Mouse (Mus musculus) thymus, postnatal 25 days (tissue): ENCODE results near the gene Apobec4.

Experiments
- DNase-seq: peaks from one replicate; pipeline ENCODE4 v3.0.0; 2022

Apobec4 gene

DNA sequence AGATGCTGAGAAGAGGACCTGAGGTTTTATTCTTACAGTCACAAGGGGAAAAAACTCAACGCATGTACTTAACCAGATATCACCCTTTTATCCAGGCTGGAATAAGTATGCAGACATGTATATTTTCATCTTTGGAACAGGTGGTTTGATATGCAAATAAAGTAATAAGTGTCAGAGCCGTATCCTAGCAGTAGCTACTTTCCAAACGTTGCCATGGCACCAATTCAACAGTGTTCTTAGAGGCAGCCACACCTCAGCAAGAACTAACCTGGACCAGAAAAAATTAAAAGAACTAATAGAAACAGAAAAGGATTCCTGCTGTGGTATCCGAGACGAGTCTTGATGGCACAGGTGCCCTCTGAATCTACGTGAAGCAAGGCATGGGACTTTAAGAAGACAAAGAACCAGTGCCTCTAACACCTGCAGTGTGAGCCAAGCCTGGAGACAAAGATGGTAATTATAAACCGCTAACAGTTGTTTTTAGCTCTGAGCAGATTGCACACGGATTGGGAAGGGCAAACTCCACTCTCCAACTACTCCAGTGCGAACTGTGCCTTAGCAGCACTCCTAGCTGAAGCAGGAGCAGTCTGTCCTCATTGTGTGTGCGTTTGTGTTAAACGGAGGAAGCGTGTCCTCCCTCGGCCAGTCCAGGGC, at the start of gene Apobec4:
Gene Apobec4, plus strand, starts transcription at position 240 of the 654 bp plus-strand sequence.
- no peak for DNase-seq

DNA sequence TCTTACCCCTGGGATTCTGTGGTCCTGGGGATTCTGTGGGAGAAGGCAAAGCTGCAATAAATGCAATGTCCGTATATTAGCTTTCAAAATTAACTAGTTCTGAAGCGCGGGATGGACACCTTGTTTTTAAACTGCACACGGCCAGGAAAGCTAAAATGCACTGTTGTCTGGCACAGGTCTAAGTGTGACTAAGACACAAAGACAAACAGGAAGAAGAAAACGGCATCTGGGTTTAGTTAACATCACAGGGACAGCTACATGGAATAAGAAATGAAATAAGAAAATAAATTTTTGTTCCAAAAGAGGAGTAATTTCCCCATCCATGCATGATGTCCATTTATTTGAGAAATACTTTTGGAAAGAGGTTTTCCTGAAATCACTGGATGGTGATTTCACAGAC, 49.3 kb upstream of the Apobec4 start:
- no peak for DNase-seq

DNA sequence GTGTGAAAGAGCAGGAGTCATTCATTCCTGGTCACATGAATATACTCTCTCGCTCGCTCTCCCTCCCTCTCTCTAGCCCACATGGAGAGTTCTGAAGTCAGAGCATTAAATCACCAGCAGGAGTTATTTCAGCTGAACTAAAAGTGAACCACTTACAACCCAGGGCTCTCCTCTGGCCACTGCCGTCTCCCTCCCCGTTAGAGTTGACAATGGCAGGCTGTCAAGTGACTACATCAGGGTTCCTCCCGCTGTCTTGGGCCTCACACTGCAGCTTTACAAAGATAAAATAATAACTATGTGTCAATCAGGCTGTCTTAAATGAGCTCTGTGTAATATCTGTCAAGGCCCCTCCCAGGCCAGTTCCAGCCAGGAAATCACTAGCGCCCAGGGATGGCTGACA, 47.4 kb upstream of the Apobec4 start:
- no peak for DNase-seq

DNA sequence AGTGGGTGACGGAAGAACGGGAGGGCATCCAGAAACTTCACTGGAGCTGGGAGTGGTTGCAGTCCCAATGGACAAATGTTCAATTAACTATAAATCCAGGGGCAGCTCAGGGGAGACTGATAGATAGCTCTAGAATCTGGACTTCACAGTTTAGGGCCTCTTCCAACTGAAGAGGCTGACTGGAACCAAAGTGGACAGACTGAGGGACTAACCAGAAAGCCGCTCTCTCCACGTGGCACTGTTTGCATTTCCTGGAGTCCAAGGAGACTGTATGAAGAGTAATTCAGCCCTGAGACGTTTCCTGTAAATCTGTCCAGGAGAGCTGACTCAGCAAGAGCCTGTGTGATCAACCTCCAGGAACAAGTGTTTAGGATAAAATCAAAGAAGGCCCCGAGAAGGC, 46.4 kb upstream of the Apobec4 start:
- DNase-seq = no peak

DNA sequence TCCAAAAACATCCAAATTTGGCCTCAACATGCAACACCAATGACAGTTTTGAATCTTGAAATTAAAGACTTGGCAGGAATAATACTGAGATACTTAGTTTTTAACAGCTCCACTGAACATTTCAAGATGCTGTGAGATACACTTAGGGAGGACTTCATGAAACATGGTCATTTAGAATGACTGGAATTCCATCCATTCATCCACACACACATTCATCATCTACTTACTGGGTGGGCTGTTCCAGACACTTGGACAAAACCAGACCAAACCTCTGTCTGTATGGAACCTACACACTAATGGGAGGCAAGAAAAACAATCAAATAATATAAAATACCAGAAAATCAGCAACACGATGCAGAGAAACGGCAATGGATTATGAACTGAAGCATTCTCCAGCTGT, 42.8 kb upstream of the Apobec4 start:
- no peak for DNase-seq

DNA sequence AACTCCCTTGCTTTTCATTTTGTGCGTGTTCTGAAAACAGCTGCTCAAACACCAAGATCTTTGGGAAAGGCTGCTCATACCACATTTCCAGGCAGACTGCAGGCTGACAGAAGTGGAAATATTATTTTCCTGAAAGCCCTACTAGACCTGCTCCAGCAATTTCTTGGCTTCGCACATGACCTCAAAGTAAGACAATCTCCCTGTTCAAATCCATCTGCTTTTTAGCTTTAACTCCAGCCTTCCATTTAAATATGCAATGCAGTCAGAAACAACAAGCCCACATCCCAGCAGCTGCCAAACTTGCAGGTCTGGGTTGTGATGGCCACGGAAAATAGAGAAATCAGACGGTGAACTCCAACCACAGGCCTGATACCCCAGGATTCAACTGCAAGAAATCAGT, 39.3 kb upstream of the Apobec4 start:
- no peak for DNase-seq

DNA sequence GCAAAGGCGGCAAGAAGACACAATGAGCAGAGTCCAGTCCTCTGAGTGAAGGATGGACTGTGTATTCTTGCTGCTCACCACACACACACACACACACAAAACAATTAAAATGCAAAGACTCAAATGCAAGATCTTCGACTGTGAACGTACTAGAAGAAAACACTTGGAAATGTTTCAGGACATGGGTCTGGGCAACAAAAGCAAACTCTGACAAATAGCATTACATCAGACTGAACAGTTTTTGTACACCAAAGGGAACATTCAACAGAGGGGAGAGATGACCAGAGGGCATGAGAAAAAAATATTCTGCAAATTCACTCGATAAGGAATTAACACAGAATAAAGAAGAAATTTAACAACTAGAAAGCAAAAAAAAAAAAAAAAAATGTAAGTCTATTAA, 36.4 kb upstream of the Apobec4 start:
- no peak for DNase-seq

DNA sequence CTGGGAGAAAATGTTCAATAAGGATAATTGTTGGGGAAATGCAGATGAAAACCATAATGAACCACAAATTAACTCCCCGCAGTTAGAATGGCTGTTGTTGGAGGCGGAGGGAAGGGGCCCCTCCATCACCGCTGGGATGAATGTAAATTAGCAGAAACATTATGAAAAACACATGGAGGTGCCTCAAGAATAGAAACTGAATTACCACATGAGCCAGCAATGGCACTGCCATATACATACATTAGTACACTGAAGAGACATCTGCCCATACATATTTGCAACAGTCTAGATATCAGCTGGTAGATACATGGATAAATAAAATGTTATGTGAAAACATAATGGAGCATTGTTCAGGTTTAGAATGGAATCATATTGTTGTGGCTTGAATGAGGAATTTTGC, 35.9 kb upstream of the Apobec4 start:
- no peak for DNase-seq

DNA sequence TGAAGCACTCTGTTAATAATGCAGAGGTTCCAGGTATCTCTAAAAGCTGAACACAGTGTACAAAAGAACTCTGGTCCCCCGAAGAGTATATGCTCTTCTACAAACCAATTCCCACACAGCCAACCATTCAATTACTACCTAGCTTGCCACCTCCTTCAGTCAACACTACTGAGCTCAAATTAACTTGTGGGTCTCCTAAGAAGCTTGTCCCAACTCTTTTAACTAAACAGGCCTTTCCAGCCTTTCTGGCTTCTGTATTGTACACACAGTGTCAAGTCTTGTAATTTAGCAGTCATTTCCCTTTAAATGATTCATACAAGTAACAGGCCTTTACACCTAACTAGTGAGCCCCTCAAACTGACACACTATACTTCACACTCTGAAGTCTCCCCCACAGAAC, 33.0 kb upstream of the Apobec4 start:
- no peak for DNase-seq

DNA sequence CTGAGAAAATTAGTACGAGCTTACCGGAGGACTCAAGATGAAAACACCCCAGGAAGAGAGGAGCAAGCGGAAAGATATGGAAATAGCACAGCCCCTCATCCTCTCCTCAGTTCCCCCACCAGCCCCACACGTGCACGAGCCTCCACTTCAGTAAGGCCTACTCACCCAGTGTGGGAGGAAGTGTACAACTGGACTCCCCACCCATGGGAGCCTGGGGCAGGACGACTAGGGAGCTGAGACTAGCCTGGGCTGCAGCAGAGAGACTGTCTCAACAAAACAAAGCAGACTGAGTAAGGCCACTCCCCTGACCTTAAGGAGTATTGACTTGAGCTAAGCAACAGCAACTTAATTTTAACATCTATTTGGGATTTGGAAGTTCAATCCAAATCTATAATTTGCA, 32.2 kb upstream of the Apobec4 start:
- DNase-seq = no peak

DNA sequence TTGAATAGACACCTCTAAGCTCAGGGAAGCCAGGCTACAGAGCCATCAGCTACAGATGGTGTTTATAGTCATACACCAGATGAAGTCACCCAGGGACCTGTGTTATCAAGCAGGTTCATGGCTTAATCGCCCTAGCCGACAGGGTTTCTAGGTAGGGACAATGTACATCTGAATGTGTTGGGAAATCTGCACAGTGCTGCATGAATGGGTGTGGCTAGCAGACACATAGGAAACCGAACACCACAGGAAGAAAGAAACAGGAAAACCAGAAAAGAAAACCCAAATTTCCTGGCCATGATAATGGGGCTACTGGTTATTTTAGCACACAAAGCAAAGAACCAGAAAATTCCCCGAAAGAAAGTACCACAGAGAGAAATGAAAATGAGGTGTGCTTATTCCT, 29.4 kb upstream of the Apobec4 start:
- no peak for DNase-seq

DNA sequence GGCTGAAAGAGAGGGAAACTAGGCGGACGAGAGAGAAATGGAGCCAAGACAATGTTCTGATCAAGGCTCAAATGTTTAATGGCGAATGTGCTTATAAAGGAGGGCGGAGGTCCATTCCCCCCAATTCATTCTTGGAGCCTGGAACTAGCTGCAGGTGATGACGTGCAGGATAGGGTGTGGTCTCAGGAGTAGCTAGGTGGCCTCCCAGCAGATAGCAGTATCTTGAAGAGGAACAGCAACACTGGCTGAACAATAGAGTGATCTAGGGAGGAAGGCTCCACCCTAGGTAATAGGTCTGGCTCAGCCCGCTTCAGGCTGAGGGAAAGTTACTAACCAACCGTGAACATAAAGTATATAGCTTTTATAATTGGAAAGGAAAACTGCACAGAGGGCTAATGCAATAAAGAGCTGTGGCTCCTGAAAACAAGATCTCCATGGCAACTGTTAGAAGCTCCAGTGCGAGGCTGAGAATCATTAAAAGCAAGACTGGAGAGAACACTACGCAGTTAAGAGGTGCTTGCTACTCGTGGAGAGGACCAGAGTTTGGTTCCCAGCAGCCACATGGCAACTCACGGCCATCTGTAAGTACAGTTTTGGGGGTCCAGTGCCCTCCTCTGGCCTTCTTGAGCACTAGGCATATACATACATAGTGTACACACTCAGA, 28.7 kb upstream of the Apobec4 start:
- DNase-seq = no peak

DNA sequence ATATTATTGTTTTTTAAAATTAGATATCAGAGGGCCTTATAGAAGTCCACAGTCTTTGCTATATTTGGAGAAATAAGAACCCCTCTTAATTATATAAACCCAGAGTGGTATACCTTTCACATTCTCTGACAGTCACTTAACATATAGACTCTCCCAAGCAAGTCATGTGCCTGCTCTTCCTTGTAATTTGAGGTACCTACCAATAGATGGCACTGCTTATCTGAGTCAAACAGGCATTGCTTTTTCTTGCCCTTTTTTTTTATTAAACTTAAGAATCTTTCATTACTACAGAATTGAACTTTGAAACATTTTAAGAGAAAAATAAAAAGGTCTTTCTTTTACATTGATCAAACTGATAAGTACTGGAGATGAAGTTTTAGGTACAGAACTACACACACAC, 26.1 kb upstream of the Apobec4 start:
- DNase-seq = no peak

DNA sequence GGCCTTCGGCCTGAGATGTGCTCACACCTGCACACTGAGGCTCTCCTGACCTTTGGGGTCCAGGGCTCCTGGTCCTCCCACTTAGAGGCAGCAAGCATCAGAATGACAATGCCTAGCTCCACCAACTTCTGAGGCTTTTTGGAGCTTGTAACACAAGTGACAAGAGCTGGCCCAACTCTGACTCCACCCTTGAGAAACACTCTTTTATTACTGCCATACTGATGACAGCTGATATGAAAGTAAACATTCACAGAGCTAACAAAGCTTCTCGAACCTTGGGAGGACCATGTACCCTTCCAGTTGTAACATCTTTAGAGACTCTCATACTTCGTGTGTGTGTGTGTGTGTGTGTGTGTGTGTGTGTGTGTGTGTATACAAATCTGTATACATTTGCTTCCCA, 24.3 kb upstream of the Apobec4 start:
- DNase-seq = no peak

DNA sequence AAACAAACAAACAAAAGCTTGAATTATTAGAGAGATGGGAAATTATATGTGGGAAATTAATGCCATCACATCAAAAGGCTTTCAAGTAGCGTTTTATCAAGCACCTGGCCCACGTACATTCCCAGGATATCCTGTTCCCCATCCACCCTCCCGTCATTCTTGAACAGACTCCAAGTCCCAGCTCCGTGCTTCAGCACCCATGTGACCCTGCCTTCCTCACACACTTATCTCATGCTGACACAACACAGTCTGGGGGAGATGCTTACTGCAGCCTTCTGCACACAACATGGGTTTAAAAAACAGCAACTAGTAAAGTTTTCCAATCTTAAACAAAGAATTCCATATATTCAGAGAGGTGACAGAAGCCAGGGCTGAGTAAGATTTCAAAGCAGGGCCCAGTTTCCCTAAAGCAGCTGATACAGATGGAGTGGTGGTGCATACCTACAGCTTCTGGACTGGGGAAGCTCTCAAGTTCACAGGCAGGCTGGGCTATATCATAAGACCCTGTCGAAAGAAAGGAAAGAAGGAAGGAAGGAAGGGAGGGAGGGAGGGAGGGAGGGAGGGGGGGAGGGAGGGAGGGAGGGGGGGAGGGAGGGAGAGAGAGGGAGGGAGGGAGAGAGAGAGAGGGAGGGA, 22.6 kb upstream of the Apobec4 start:
- DNase-seq = no peak

DNA sequence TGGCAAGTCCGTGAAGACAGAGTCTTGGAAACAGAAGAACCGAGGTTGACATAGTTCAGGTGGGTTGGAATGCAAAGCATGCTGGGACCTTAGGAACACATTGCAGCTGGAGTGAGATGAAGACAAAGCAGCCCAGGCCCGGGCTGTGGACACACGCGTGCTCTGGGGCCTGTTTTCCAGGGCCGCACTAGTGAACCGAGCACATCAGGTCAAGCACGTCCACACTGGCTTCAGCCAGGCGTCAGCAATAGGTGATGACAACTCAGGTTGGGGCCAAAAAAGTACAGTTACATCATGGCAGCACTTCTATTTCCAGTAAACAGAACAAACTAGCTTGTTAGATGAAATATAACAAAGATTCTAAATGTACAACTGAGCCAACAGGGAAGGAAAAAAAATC, 11.6 kb upstream of the Apobec4 start:
- DNase-seq = no peak

DNA sequence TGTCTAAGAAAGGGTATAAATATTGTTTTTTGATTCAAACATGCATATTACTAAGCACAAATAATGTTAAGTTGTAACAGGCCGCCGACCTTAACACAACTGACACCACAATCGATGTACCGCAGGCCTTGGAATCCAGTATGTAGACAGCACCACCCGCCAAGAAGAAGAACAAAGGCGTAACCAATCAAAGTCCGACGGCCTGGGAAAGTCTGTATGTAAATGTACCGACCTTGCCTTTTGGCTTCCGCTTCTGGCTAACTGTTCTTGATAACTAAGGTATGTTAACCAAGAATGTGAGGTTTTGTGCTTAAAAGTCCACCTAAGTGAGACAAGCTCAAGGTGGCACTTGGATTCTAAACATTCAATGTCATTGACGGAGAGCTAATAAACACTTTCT, 11.0 kb upstream of the Apobec4 start:
- no peak for DNase-seq

DNA sequence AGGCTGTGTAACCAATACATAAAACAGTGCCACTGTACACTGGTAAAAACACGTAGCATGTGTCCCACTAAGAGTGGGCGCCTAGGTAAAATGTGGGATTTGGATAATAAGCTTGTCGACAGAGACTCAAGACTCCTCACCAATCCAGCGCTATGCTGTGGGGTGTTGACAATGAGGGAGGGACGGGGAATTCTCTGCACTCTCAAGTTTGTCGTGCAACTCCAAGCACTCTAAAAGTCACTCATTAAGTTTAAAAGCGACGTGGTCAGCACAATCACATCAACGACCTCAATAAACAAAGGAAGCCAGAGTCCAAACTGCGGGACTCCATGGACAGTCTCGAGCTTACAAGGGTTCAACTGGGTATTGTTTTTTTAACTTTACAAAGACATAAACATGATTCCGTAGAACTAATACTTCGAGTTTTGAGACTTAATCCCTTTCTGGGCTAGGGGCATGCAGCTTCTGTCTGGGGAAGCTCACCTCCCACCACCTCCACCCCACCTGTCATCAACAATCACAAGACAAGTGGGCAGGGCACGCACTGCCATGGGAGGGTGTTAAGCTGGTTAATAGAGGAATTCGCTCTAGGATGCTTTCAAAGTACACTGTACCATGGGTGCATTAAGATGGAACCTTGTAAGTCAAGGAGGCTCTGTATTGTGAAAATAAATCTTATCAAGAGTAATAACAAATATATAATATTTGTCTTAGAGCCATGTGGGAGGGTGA, 7.1 kb upstream of the Apobec4 start:
- DNase-seq = no peak

DNA sequence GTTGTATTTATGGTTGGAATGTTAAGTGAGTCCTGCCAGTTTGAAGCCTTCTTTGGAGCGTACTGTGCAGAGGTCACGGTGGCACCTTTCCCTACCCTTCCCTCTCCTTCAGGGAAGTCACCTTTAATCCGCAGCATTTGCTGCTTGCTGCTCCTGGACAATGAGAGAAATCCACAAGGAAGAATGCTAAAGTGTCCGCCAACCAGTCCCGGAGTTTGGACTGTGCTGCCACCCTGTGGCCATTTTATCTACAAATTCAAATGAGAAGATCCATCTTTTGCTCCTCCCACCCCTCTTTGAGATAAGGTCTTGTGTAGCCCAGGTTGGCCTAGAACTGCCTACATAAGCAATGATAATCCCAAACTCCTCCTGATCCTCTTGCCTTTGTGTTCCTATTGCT, 3.9 kb upstream of the Apobec4 start:
- DNase-seq = peak; percentile 62

DNA sequence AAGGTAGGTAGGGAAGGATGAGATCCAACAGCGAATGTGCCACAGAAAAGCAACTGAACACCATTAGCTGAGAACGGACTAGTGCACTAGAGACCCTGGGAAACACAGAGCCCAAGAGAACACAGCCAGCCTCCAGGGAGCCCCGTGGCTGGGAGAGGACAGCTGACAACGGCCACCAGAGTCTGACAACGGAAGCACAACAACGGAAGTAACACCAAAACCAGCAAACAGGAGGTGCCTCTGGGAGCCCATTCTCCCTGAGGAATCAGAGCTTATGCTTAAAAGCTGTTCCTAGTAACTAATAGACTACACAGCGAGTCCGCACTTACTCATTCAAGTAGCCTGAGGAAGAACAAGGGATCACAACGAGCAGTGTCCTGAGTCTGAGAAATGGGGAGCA, 1.1 kb upstream of the Apobec4 start:
- DNase-seq = no peak

DNA sequence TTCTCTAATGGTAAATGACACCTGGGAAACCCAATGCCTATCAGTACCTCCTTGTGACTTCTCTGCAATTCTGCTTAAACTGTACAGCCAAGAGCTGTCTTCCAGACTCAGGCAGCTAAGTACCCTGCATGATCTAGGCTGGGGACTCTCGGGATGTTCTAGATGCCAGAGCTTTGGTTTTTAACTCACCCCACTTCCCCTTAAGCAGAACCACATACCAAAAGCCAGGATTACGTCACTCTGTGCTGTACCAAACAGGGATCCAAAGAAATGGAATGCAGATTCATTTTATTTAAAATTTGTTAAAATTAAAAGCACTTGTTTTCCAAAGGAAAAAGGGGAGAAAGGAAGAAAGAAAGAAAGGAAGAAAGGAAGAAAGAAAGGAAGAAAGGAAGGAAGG, 11.4 kb downstream of the Apobec4 start:
- DNase-seq = no peak

DNA sequence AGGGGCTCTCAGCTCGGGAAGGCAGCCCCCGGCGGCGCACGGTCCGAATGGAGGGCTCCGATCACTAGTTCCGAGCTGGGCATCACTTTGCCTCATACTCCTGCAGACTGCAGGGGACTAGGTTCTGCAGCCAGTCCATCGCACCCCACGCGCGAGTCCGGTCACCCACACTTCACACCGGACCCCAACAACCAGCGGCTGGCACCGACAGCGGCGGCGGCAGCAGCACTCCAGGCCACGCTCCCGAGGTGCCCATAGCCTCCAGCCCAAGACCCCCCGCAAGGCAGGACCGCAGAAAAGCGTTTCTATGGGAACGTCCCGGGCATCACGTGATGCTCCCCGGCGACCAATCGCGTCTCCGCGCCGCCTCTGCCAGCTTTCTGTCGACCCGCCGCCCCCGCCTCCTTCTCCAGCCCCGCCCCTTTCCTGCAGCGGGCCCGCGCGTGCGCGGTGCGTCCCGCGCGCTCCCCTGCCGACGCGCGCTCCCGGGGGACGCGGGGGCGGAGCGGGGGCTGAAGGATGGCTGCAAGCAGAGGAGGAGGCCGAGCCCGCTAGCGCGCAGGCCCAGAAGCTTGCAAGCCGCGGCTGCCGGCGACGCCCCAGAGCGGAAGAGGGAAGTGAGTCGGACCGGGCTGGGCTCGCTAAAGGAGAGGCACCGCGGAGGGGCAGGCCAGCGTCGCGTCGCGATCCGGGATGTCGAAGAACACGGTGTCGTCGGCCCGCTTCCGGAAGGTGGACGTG, 15.9 kb downstream of the Apobec4 start, which contains the start of the genes Rgl1 and Arpc5:
Gene Rgl1, minus strand, starts transcription at position 320 of the 741 bp plus-strand sequence.
Gene Arpc5, plus strand, starts transcription at position 511 of the 741 bp plus-strand sequence.
- DNase-seq = peak; percentile 98
